Mouse (Mus musculus) 3T3-L1 (cell line): ENCODE measurements at regions not wholly inside any gene's neighbourhood (a gene's known extent, or its start where the extent isn't known, plus 50 kb on each side); places are given as distances from the start of the nearest gene placed in this dataset.

Experiments used
- DNase-seq: peaks from one replicate; pipeline ENCODE4 v3.0.0-alpha.2; 2015; ENCODE audit warnings: low read depth, low spot score

DNA sequence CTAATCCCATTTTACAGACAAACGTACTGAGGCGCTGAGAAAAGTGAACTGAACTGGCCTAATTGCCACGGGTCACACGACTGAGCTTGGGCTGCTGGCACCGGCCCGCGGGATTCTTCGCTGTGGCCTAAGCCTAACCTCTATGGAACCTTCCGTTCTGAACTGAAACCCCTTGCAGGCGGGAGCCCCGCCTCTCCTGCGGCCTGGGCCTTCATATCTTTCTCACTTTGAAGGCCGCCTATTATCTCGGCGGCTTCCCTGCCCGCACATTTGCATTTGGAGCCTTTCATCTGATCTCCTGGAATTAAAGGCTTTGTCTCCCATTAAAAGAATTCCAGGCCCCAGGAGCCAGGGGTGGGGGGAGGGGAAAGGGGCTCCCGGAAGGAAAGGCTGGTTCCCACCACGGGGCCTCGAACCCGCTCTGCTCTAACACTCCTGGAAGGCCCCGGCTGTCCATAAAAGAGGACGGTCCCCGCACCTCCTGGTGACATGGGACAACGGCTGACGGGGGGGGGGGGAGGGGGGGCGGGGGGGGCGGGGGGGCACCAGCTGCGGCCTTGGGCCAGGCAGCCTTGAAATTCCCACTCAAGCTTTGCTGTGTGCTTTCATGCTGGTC is 122.9 kb upstream of the Pja1 start:
- DNase-seq: no peak

DNA sequence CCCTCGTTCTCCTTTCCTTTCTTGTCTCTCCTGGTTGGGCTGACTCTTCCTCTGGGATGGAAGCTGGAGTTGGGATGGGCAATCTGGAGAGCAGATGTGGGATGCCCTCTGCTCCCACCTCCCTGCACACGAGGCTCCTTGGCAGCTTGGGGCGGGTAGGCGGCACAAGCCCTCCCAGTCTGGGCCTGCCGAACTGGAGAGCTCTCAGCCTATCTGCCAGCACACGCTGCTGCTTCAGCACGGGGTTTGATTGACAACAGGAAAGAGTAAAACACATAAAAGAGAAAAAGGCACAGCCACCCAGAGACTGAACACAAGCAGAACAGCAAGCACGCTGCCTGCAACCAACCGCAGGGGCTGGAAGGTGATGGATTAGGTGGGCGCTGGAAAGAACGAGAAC is 121.9 kb upstream of the Pja1 start:
- no peak for DNase-seq

DNA sequence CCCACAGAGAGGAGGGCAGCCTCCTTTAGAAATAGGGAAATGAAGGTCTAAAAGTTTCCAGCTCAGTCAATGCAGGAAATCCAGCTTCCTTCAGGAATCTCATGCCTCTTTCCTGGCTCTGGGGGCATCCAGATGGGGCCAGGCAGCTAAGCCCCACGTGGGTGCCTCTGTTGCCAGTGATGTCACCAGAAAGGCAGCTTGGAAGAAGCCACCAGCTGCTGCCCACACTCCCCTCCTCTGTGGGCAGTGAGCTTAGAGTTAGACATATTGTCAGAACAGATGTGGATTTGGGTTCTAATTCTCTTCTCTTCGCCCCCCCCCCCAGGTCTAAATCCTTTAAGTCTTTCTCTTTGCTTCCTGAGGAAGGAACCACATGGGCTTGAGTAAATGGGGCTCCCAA is 116.2 kb upstream of the Pja1 start:
- DNase-seq: peak; percentile 44

DNA sequence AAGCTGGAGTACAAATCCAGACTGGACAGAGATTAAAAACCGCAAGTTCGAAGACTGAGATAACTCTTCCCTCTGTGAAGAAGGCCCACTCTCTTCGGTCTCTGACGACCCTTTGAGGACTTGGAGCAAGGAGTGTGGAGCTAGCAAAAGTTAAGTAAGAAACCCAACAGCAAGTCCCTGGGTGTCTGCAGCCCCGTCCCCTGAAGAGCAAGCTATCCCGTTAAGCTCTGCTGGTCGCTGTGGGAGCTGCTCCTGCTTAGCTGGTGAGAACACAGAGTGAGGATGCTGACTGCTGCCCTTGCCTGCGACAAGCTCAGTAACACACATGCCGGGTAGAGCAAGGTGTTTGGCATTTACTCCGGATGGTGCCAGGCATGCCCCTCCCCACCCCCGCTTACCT is 115.2 kb upstream of the Pja1 start:
- DNase-seq: no peak

DNA sequence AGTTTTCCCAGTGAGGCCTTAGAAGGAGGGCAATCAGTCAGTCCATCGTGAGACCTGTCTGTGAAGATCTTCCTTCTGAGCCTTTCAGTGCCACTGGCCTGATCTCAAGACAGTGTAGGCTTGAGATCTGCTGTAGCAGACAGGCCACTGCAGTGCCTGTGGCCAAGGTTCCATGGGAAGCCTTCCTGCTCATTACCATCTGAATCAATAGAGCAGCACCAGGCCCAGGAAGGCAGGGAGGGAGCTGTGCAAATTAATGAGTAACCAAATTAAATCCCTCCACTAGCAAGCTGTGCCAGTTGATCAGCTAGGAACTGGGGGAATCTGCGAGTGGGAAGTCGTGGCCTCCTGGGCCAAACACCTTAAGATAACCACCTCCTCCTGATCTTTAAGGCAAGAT is 114.6 kb upstream of the Pja1 start:
- DNase-seq: no peak

DNA sequence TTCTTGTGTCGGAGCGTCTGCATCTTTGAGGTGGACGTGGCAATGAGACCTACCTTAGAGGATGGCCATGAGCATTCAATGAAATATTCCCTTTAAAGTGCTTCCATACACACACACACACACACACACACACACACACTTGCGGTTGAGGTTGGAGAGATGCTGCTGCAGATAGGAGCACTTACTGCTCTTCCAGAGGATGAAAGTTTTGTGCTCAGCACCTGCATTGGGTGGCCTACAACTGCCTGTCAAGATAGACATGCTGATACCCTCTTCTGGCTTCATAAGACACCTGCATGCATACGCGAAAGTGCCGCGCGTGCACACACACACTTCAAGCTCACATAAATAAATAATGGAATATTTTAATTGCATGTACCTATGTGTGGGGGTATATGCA is 111.5 kb upstream of the Pja1 start:
- DNase-seq: no peak

DNA sequence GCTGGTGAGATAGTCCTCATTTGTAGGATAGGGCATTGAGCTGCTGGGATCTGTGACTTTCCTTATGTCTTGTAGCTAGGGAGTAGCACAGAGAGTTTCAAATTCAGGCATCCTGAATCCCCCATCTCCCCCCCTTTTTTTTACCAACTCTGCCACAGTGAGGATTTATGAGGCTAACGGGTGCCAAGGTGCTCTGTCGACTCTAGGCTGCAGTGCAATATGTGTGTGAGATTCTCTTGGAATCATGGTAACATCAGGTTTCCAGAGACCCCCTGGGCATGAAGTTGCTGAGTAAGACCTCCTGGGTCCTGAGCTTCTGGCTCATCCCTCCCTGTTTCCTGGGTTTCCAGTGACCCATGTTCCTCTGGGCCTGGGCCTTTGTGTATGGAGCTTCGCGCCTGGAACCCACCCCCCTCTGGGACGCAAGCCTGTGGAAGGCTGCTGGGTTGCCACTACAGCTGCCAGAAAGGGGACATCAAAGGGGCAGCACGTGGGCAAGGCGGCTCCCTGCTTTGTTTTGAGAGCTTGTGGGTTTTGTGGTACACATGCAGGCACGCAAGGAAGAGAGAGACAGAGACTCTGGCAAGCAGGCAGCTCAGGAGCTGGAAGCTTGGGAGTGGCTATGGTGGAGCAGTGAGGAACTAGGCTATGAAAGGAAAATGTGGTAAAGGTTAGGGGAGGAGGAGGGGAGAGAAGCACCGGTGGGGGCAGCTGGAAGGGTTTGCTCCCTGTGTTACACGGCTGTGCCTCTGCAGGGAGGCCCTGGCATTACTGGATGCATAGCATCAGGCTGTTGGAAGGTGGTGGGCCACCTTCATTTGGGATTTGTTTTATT is 110.8 kb upstream of the Pja1 start:
- no peak for DNase-seq

DNA sequence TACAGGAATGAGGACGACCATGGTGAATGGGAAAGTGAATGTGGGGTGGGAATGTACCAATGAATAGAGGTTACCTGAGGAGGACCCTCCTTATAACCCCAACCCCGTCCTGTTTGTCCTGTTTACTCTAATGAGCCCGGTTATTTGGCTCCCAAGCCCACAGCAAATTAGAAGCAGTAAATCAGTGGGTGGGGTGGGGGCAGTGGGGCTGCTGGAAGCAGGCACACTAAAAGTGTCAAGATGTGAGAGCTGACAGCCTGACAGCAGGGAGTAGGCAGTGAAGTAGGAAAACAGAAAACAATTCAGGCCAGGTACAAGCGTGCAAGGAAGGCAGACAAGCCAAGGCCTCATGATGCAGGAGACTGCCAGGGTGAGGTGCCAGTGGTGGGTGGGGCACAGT is 108.1 kb upstream of the Pja1 start:
- no peak for DNase-seq

DNA sequence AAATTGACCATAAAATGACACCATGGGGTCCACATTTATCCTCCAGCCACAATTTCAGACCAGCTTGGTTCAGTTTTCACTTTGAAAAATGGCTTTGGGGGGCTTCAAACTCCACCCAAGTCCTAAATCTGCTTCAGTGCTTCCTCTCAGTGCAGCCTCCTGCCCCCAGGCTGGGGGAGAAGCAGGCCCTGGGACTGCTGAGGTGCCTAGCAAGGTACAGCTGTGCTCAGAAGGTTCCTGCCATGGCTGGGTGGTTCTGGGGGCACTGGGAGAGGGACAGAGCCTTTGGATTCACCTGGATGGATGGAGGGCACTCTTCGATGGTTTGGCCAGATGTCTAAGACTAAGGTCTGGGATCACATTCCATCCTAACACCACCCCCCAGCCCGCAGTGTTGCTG is 107.7 kb upstream of the Pja1 start:
- no peak for DNase-seq

DNA sequence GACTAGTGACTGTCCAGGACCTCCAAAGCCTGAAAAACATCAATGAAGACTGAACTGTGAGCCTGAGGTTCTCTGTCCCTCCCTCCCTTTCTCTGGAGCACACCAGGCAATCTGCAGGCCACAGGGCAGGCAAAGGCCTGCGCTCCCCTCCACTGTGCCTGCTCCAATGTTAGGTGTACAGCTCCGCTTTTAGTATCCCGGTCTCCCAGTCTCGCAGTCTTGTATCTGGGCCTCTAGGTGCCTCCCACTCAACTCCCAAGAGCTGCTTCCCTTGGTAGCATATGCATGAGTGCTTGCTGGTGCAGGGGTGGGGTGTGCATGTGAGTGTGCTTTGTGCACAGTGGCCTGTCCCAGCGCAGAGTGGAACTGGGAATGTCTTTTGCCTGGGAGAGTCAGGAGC is 104.0 kb upstream of the Pja1 start:
- no peak for DNase-seq

DNA sequence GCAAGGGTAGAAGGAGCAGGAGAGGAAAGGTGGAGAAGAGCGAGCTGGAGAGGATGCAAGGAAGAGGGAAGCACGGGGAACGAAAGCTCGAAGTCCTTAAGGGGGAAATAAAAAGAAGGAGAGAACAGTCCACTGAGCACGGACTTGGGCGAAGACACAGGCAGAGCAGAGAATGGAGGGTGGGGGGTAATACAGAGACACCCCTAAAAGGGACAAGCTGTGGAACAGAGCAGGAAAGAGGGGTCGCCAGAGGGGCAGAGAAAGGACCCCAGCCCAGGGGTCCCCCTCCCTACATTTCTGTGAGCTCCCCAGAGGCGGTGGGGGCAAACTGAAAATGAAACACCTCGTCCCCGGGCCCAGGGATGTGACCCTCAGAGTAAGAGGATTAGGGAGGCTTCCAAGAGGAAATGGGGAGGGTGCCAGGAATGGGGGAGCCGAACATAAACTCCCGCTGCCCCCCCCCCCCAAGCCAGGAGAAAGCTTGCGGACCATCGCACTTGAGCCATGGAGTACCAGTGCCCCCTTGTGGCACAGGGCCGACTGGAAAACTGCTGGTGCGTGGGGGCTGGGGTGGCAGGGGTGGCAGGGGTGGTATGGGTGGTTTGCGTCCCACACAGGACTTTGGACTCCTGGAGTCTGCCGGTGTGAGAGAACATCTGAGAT is 103.5 kb upstream of the Pja1 start:
- peak; percentile 50 for DNase-seq

DNA sequence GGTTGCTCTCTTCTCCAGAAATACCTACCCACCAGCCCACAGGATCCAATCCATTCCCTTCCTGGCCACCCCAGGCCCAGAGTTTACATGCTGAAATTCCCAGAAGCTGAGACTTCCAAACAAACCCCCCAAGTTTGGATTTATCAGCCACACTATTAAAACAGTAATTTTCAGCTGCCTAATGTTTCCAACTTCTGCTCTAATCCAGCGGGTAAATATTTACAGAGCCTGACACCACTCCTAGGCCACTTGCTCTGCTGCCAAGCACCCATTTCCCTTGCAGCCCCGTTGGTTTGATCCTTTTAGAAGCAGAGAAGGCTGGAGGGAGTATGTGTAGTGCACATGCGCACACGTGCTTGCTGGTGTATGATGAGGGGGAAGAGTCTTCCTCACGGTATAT is 99.1 kb upstream of the Pja1 start:
- DNase-seq: no peak

DNA sequence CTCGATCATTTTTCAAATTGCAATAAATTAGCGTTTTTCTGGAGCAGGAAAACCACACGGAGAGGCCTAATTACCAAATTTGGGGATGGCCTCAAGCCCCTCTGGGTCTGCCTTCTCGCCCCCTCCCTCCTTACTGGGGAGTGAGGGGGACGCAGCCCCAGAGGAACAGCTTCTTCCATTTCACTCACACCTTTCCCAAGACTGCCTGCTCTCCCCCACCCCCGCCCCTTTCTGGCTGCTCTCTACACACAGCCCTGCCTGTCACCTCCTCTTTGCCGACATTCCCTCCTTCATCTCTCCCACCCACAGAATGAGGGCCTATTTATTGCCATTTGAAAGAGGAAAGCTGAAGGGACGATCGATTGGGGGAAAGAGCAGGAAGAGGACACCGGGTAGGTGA is 97.2 kb upstream of the Pja1 start:
- DNase-seq: no peak

DNA sequence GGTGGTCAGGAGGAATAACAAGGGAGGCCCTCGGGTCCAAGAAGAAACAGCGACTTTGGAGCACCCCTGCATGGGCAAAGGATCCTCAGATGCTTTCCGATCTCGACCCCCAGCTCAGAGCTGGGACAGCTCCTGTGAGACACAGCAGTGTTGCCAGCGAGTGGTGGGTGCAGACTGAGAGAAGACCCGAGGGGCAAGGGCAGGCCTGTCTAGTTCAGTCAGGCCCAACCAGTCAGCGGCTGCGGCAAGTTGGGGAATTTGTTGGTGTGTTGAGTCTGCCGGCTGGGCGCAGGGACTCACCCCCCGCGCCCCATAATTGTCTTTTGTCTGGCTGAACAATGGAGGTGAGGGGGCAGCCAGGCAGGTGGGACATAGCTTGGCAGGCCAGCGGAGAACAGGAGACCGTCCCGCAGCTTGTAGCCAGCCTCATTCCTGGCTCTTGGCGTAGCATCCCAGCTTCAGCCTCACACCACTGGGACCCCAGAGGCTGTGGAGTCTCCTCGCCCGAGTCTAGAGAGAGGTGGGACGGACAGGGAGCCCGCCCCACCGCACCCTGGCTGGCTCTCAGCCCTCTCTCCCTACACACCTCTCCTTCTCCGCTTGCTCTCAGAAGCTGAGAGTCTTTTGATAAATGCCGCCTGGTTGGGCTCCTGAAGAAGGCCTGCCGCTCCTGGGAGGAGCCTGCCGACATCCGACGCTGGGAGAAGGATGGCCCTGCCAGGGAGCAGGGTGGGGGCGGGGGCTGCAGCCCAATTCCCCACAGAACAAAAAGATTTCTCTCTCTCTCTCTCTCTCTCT is 96.5 kb upstream of the Pja1 start:
- DNase-seq: no peak

DNA sequence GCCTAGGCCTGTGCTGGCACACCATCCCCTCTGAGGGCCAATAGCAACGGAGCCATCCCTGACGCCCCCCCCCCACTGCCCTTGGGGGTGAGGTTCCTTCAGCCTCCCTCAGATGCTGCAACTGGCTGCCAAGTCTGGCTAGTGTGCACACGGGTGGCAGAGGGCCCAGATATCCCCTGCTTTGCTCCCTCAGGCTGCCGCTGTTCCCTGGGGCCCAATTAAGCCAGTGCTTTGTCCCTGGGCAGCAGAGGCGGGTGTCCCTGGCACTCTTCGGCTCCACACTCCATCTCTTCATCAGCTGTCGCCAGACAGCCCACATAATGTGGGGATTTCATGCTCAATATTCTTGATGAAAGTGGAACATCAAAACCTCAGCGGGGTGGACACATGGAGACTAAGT is 90.9 kb upstream of the Pja1 start:
- no peak for DNase-seq

DNA sequence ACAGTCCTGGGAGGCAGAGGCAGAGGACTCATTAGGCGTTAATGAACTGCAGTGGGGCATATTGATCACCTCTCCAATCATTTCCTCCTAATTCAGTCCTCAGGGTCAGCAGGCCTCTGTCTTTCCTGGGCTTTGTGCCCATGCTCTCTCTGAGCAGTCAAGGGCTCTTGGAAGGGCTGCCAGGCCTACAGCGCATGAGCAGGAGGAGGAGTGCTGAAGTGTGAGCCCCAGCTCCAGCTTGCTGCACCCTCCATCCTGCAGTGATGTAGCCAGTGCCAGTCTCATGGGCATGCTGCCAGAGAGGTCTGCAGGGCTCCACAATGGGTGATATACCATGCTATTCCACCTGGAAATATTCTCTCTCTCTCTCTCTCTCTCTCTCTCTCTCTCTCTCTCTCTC is 89.6 kb upstream of the Pja1 start:
- DNase-seq: no peak

DNA sequence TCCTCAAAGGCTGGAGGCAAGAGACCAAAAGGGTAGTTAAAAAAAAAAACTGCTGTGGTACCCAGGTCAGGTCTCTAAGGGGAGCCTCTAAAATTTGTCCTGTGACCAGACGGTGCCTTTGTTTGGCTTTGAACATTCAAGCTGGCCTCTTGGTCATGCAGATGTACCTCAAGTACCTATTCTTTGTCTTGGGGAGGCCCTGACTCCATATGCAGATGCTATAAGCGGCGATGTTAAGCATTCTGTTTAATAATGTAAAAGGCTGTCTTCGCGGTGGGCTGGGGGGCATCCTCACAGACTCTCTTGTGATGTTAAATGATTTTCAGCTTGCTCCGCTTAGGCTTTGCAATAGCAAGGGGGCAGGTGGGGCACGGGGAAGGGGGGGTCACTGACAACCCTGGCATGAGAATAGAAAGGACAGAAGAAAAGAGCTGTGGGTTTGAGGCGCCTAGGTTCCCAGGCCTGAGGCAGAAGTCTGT is 85.8 kb upstream of the Pja1 start:
- DNase-seq: no peak

DNA sequence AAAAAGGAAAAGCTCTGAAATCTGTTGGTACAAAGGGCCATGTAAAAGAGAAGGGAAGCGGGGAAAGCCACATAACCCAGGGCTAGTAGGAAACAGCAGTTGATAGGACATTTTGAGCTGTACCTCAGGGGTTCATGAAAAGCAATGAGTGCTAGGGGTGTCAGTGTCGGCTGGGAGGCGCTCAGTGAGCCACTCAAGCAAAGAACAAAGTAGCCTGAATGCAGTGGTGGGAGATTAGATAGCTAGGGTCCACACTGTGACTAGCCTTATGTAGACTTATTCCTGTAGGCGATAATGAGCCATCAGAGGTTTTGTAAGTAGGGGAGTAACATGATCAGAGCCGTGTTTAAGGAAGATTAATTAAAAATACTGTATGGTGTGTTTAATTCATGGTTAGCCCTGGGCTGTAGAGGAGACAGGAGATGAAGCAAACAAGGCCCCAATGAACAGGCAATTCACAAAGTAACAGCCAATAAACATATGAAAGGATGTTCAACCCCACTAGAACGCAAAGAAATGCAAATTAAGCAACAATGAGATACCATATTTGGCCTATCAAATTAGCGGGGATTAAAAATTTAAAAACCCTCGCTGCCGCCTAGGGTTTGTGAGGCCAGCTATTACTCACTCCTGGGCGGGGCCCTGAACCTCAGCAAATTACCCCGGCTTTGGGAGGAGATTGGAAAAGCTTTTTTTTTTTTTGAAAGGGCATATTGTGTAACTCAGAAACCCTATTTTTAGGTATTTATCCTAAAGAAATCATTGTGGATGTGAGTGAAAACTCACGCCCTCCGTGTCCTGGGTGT is 85.1 kb upstream of the Pja1 start:
- peak; percentile 41 for DNase-seq

DNA sequence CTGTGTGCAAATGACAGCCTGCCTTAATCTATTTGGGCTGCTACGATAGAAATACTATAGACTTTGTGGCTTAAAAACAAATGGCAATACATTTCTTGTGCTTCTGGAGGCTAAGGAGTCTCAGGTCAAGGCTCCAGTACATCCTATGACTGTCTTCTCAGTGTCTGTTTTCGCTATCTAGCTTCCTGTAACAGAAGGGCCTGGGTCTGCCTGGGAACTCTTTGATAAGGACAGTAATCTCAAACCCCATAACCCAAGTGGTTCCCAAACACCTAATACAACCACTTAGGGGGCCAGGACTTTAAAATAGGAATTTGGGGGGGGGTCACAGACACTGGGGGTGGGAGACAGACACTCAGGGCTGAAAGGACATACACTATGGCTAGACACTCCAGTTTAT is 81.7 kb upstream of the Pja1 start:
- DNase-seq: no peak

DNA sequence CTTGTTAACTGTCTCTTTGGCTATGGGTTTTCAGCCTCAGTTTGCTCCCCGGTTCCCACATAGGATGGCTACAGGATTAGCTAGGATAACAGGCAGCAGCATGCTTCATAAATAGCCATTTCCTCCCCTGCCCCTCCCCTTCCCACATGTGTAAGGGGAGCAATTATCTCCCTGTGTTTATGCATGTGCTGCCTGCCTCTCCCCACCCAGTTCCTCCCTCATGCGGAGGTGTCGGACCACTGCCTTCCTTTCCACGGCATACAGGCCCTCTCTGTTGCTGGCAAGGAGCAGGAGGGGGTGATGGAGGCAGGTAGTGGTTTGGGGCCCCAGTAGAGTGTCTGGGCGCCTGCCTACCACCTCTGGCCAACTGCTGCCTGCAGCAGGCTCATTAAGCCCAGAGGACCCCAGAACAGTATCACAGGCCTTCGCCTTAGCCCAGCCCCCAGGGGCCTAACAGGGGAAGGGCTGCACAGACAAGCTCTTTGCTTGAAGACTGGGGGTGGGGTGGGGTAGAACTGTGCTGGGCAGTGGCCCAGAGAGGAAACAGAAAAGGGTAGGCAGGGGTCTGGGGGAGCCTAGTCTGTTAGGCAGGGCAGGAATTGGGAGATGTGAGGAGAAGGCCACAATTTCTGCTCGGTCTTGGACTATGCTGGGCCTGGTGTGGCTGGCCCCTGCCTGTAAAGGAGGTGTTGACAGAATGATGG is 79.1 kb upstream of the Pja1 start:
- DNase-seq: no peak
